Mouse (Mus musculus): ENCODE data around the gene Gba. TPM values are rescaled to one million over a fixed set of nuclear protein-coding genes. Genes with fewer than 3 reads are reported as not detected.
A peak's percentile ranks its signal among the peaks of the same experiment; 100 is the strongest.
"Not testable (repeated sequence)": the region's sequence is repeated elsewhere in the genome, so short reads cannot be mapped to it uniquely, and the experiment has no call there.

Gene Gba
- total RNA-seq (2014; rRNA removed) (62.5 and 77.4 TPM in 2 replicates), polyA plus RNA-seq (2015; fragmentation: Nextera tagmentation; extraction: Ambion mirVana) (45.8 and 46.8 TPM in 2 replicates)

- peak; percentile 95 for DNase-seq (ENCODE audit: low spot score)
- no peak for TF ChIP-seq CTCF (IDR thresholded peaks at IDR 0.05; ENCODE audit: low read depth)
- peak within 1 kb of the TSS; percentile 62 for H3K9ac ChIP-seq (replicated peaks; ENCODE audit: low read length)
- H3K36me3 ChIP-seq (ENCODE audit: insufficient read depth, low read length): peaks cover 20% of the 10 kb centered on the region
- peaks cover 5% of the 10 kb centered on the region; the same call in 1 of the 2 replicates for H3K4me1 ChIP-seq (ENCODE audit: insufficient read depth, low read length)
- peak within 1 kb of the TSS; percentile 83 for H3K4me2 ChIP-seq (ENCODE audit: low read depth, low read length)
- H3K27ac ChIP-seq: peak within 1 kb of the TSS; percentile 67
- peak; percentile 91 for ATAC-seq
- H3K27me3 ChIP-seq (ENCODE audit: insufficient read depth, low read length): no peaks in the 10 kb centered on the region
- 25% methylated on average over 13 of the region's 13 CpGs for WGBS
- H3K4me3 ChIP-seq (ENCODE audit: low read length): peak within 1 kb of the TSS; percentile 54
- no peaks in the 10 kb centered on the region for H3K9me3 ChIP-seq (ENCODE audit: low read length)
These were observed at the start of gene Gba for GRCm38 (mm10) chr3:89202253-89203141. TSS of gene Gba (plus strand) at chr3:89202928.

GRCm38 (mm10) chr3:89156951-89157350, 45.8 kb upstream of the Gba start:
- H3K36me3 ChIP-seq (ENCODE audit: insufficient read depth, low read length): no peaks in the 10 kb centered on the region
- no peaks in the 10 kb centered on the region for H3K27me3 ChIP-seq (ENCODE audit: insufficient read depth, low read length)
- WGBS: 92% methylated on average over 8 of the region's 8 CpGs
- H3K4me2 ChIP-seq (ENCODE audit: low read depth, low read length): no peak overlapping the region
- TF ChIP-seq CTCF (IDR thresholded peaks at IDR 0.05; ENCODE audit: low read depth): no peak
- no peak overlapping the region for H3K4me3 ChIP-seq (ENCODE audit: low read length)
- H3K4me1 ChIP-seq (ENCODE audit: insufficient read depth, low read length): peaks cover 9% of the 10 kb centered on the region
- no peak overlapping the region for H3K9ac ChIP-seq (replicated peaks; ENCODE audit: low read length)
- H3K27ac ChIP-seq: no peak overlapping the region
- no peak for DNase-seq (ENCODE audit: low spot score)
- no peak for ATAC-seq
- no peaks in the 10 kb centered on the region for H3K9me3 ChIP-seq (ENCODE audit: low read length)

DNA sequence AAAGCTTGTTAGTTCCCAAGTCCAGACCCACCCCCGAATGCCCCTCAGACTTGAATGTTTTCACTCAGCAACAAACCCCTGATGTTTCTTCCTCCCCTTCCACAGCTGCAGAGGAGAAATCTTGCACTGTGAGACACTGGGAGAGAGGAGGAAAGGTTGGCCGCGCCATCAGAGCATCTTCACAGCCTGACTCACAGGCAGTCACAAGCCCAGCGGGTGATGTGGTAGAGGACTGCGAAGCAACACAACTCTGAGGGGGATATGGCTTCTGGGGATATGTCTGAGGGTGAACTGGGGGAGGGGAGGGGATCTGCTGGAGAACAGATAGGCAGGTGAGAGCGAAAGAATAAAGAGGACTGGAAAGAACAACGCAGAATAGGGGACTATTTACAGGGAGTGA, 44.1 kb upstream of the Gba start:
- DNase-seq (ENCODE audit: low spot score): no peak
- no peak for TF ChIP-seq CTCF (IDR thresholded peaks at IDR 0.05; ENCODE audit: low read depth)

DNA sequence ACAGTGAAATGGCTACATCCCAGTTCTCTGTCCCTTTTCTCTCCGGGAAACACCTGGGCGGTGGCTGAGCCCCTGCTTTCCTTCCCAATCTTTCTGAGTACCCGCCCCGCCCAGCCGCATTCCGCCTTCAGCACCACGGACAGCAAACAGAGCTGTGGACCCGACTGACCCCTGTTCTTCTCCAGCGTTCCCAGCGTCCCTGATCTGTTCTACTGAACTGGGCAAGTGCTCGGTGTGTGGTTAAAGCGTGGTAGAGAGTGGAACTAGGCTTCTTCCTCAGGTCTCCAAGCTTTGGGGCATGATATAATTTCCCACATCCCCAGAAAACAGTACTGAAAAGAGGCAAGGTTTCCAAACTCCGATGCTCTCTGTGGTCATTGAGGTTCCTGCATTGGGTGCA, 43.5 kb upstream of the Gba start:
- Histone ChIP-seq H3K27me3 (ENCODE audit: insufficient read depth, low read length) (no peaks in the 10 kb centered on the region), H3K4me2 (ENCODE audit: low read depth, low read length) (peak overlapping the region; percentile 79), H3K4me1 (ENCODE audit: insufficient read depth, low read length) (peaks cover 13% of the 10 kb centered on the region), H3K9ac (replicated peaks; ENCODE audit: low read length) (peak overlapping the region; percentile 68), H3K9me3 (ENCODE audit: low read length) (no peaks in the 10 kb centered on the region), H3K4me3 (ENCODE audit: low read length) (peak overlapping the region; percentile 78), H3K36me3 (ENCODE audit: insufficient read depth, low read length) (no peaks in the 10 kb centered on the region), H3K27ac (peak overlapping the region; percentile 66; the same call in 1 of the 2 replicates)
- DNase-seq (ENCODE audit: low spot score) (no peak), ATAC-seq (no peak)
- under 1% methylated on average over 13 of the region's 13 CpGs for WGBS
- TF ChIP-seq CTCF (IDR thresholded peaks at IDR 0.05; ENCODE audit: low read depth): no peak

More for the DNA sequence above, 44.1 kb upstream of the Gba start:
- peak overlapping the region; percentile 66; the same call in 1 of the 2 replicates for H3K27ac ChIP-seq
- H3K27me3 ChIP-seq (ENCODE audit: insufficient read depth, low read length): no peaks in the 10 kb centered on the region
- no peak for ATAC-seq
- no peaks in the 10 kb centered on the region for H3K36me3 ChIP-seq (ENCODE audit: insufficient read depth, low read length)
- H3K9ac ChIP-seq (replicated peaks; ENCODE audit: low read length): peak overlapping the region; percentile 68
- H3K4me1 ChIP-seq (ENCODE audit: insufficient read depth, low read length): peaks cover 9% of the 10 kb centered on the region
- H3K4me3 ChIP-seq (ENCODE audit: low read length): peak overlapping the region; percentile 78
- WGBS: 20% methylated on average over 7 of the region's 7 CpGs
- H3K9me3 ChIP-seq (ENCODE audit: low read length): no peaks in the 10 kb centered on the region
- H3K4me2 ChIP-seq (ENCODE audit: low read depth, low read length): peak overlapping the region; percentile 79

DNA sequence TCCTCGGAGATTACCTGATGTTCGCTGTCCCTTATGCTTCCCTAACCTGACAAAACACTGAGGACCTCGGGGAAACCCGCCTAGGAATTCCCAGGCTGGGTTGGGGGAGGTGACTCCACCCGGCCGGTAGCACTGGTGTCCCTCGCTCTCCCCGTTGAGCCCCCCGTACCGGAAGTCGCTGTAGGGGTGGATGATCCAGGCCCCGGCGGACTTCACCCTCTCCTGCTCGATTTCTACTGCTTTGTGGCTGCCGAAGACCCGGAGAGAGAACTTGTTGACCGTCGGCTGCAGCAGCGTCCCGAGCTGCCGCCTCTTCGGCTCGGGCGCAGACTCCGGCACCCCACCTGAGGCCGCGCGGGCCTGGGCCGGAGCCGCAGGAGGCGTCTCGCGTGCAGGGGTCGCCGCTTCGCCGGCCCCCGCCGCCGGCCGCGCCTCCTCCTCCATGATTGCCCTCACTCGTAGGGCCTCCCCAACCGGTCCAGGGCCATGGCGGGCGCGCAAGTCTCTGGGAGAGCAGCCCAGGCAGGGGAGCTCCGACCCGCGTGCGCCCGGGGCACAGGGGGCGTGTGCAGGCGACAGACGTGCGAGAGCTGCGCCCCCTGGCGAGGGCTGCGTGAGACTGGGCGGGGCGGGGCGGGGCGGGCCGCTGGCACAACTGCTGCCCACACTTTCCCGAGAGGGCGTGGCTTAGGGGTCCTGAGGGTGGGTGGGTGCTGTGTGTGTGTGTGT, 42.9 kb upstream of the Gba start, which contains the start of gene Hcn3:
Gene Hcn3 (minus strand): TSS at position 581 of the 729 bp plus-strand sequence.
- H3K4me1 ChIP-seq (ENCODE audit: insufficient read depth, low read length): peaks cover 14% of the 10 kb centered on the region
- peak within 1 kb of the TSS; percentile 79 for H3K4me2 ChIP-seq (ENCODE audit: low read depth, low read length)
- ATAC-seq: peak; percentile 87
- H3K4me3 ChIP-seq (ENCODE audit: low read length): peak within 1 kb of the TSS; percentile 78
- WGBS: 2% methylated on average over 63 of the region's 66 CpGs
- no peaks in the 10 kb centered on the region for H3K27me3 ChIP-seq (ENCODE audit: insufficient read depth, low read length)
- TF ChIP-seq CTCF (IDR thresholded peaks at IDR 0.05; ENCODE audit: low read depth): peak; percentile 49
- no peaks in the 10 kb centered on the region for H3K9me3 ChIP-seq (ENCODE audit: low read length)
- peak; percentile 91 for DNase-seq (ENCODE audit: low spot score)
- H3K27ac ChIP-seq: peak within 1 kb of the TSS; percentile 66
- H3K9ac ChIP-seq (replicated peaks; ENCODE audit: low read length): peak within 1 kb of the TSS; percentile 68
- H3K36me3 ChIP-seq (ENCODE audit: insufficient read depth, low read length): no peaks in the 10 kb centered on the region

DNA sequence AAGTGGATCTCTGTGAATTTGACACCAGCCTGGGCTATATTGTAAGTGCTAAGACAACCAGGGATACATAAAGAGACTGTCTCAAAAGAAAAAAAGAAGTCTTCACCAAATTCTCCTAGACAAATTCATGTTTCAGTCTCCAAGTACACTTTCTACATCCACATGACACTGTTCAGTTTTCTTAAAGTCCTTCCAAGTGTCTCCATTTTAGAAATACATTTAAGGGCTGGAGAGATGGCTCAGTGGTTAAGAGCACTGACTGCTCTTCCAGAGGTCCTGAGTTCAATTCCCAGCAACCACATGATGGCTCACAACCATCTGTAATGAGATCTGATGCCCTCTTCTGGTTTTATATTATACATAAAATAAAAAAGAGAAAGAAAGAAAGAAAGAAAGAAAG, 41.5 kb upstream of the Gba start:
- peaks cover 19% of the 10 kb centered on the region for H3K4me1 ChIP-seq (ENCODE audit: insufficient read depth, low read length)
- not testable (repeated sequence) for H3K4me3 ChIP-seq (ENCODE audit: low read length); ATAC-seq; H3K9me3 ChIP-seq (ENCODE audit: low read length); H3K9ac ChIP-seq (replicated peaks; ENCODE audit: low read length); H3K36me3 ChIP-seq (ENCODE audit: insufficient read depth, low read length); H3K27me3 ChIP-seq (ENCODE audit: insufficient read depth, low read length); H3K4me2 ChIP-seq (ENCODE audit: low read depth, low read length); DNase-seq (ENCODE audit: low spot score); H3K27ac ChIP-seq

Measured in hindbrain, postnatal 0 days (tissue).